Mouse (Mus musculus) embryo, embryonic 11.5 days (tissue): ENCODE measurements around the gene Lrrc75a.

ENCODE experiments used
- DNase-seq: peaks from one replicate; pipeline ENCODE4 v3.0.0-alpha.2; 2012; ENCODE audit warnings: low read depth, low spot score

Gene Lrrc75a

GRCm38 (mm10) chr11:62645337-62645675 lies 3.0 kb downstream of the Lrrc75a start:
- DNase-seq: no peak

- DNase-seq: no peak
Observed at GRCm38 (mm10) chr11:62644602-62645336, 3.6 kb downstream of the Lrrc75a start.

- no peak for DNase-seq
Observed at GRCm38 (mm10) chr11:62643681-62644363, 4.5 kb downstream of the Lrrc75a start.

GRCm38 (mm10) chr11:62643011-62643631 lies 5.2 kb downstream of the Lrrc75a start:
- no peak for DNase-seq

GRCm38 (mm10) chr11:62642023-62642844 lies 6.1 kb downstream of the Lrrc75a start:
- DNase-seq: no peak

GRCm38 (mm10) chr11:62640378-62640777 lies 7.9 kb downstream of the Lrrc75a start:
- DNase-seq: no peak

- DNase-seq: no peak
Observed at GRCm38 (mm10) chr11:62638402-62638801, 9.9 kb downstream of the Lrrc75a start.

- no peak for DNase-seq
Observed at GRCm38 (mm10) chr11:62637806-62638205, 10.5 kb downstream of the Lrrc75a start.

- no peak for DNase-seq
Observed at GRCm38 (mm10) chr11:62637401-62637800, 10.9 kb downstream of the Lrrc75a start.

- no peak for DNase-seq
Observed at GRCm38 (mm10) chr11:62636840-62637221, 11.5 kb downstream of the Lrrc75a start.

GRCm38 (mm10) chr11:62636105-62636839 lies 12.1 kb downstream of the Lrrc75a start:
- DNase-seq: no peak

- no peak for DNase-seq
Observed at GRCm38 (mm10) chr11:62635406-62635805, 12.9 kb downstream of the Lrrc75a start.

- no peak for DNase-seq
Observed at GRCm38 (mm10) chr11:62631138-62631537, 17.2 kb downstream of the Lrrc75a start.

GRCm38 (mm10) chr11:62630225-62630821 lies 18.0 kb downstream of the Lrrc75a start:
- no peak for DNase-seq

- no peak for DNase-seq
Observed at GRCm38 (mm10) chr11:62629352-62630224, 18.7 kb downstream of the Lrrc75a start.

GRCm38 (mm10) chr11:62624341-62625291 lies 23.7 kb downstream of the Lrrc75a start:
- no peak for DNase-seq

GRCm38 (mm10) chr11:62622850-62623249 lies 25.5 kb downstream of the Lrrc75a start:
- DNase-seq: no peak

- DNase-seq: no peak
Observed at GRCm38 (mm10) chr11:62621586-62622283, 26.6 kb downstream of the Lrrc75a start.
